Mouse (Mus musculus) midbrain, embryonic 15.5 days (tissue): ENCODE data around the gene Aldh4a1. TPM values are rescaled to one million over a fixed set of nuclear protein-coding genes. Genes with fewer than 3 reads are reported as not detected.

Source experiments
- ATAC-seq: fragments of 200-750 bp; cut with Nextera tagmentation; replicated peaks from 2 replicates; pipeline ENCODE4 v1.8.0; 2017; ENCODE audit warnings: moderate TSS enrichment
- H3K27ac ChIP-seq: fragments of 300-500 bp; sonication (generic); 2 replicates; pipeline ENCODE4 v1.5.1; 2015; ENCODE audit warnings: mild to moderate bottlenecking, inconsistent platforms
- H3K27me3 ChIP-seq: fragments of 300-500 bp; sonication (generic); replicated peaks from 2 replicates; pipeline ENCODE4 v1.6.1; 2015; ENCODE audit warnings: inconsistent platforms
- H3K36me3 ChIP-seq: fragments of 300-500 bp; sonication (generic); replicated peaks from 2 replicates; pipeline ENCODE4 v1.6.1; 2015; ENCODE audit warnings: inconsistent platforms
- H3K4me1 ChIP-seq: fragments of 300-500 bp; sonication (generic); 2 replicates; pipeline ENCODE4 v1.6.1; 2015; ENCODE audit warnings: inconsistent platforms
- H3K4me2 ChIP-seq: fragments of 300-500 bp; sonication (generic); 2 replicates; pipeline ENCODE4 v1.6.1; 2015; ENCODE audit warnings: inconsistent platforms, mild to moderate bottlenecking, moderate library complexity
- H3K4me3 ChIP-seq: fragments of 300-500 bp; sonication (generic); 2 replicates; pipeline ENCODE4 v1.5.1; 2015; ENCODE audit warnings: mild to moderate bottlenecking, inconsistent platforms
- H3K9ac ChIP-seq: fragments of 300-500 bp; sonication (generic); 2 replicates; pipeline ENCODE4 v1.6.1; 2015; ENCODE audit warnings: mild to moderate bottlenecking, inconsistent platforms
- H3K9me3 ChIP-seq: fragments of 300-500 bp; sonication (generic); 2 replicates; pipeline ENCODE4 v1.6.1; 2016; ENCODE audit warnings: inconsistent platforms
- WGBS: fragments of 180-500 bp; shearing (Covaris S2); methylation state at CpG from one replicate; pipeline ENCODE4 v1.1.7; 2015; ENCODE audit warnings: mixed read lengths; 5-methylcytosine and 5-hydroxymethylcytosine counted together
- polyA plus RNA-seq: library from polyadenylated mRNA; unstranded; fragments of >200 nt; fragmentation: Nextera tagmentation; extraction: Ambion mirVana; gene quantifications from 2 replicates; pipeline ENCODE4 v1.2.1, GENCODE M21; 2015

Gene Aldh4a1
- polyA plus RNA-seq, 1 experiment from 2014 or later, result 27.1 TPM

DNA sequence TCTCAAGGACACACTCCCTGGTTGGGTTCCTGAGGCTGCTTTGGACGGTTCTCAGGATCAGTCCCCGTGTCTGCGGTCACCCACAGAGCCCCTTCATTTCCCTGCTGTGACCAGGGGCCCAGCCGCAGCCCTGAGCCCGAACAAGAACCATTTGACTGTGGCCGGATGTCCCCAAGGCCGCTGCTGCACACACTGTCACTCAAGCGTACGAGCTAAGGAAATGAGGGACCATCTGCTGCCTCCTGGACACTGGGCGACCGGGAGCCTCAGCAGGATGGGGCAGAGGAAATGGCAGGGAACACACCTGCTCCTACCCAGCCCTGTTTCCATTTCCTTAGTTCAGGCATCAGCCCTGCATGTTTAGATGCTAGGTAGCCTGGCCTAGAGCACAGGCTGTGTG lies 28.2 kb downstream of the Aldh4a1 start:
- Histone ChIP-seq H3K4me3 (no peak overlapping the region), H3K4me1 (no peaks in the 10 kb centered on the region), H3K27me3 (no peaks in the 10 kb centered on the region), H3K9ac (no peak overlapping the region), H3K4me2 (no peak overlapping the region), H3K27ac (no peak overlapping the region), H3K9me3 (no peaks in the 10 kb centered on the region), H3K36me3 (peaks cover 3% of the 10 kb centered on the region; the same call in 1 of the 2 replicates)
- ATAC-seq, result no peak
- WGBS, result 51% methylated on average over 11 of the region's 11 CpGs

DNA sequence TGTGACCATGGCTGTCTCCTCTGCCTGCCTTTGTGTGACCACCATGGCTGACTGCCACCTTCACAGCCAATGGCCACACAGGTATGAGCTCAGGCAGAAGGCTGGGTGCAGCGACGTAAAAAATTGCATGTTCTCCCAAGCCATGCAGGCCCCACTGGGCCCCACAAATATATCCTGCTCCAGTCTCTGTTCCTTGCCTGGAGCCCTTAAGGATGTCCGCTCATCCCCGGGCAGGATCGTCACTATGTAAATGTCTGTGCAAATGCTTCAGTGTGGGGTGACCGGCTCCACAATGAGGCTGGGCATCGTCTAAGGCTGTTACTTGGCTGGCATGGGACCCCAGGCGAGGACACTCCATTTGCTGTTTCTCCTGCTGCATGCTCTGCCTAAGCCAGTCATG lies 30.6 kb downstream of the Aldh4a1 start, which contains the start of gene Tas1r2:
TSS of gene Tas1r2 (plus strand) at position 301 of the 400 bp plus-strand sequence.
- Histone ChIP-seq H3K36me3 (no peaks in the 10 kb centered on the region; the same call in 1 of the 2 replicates), H3K4me2 (no peak within 1 kb of the TSS), H3K4me3 (no peak within 1 kb of the TSS), H3K27ac (no peak within 1 kb of the TSS), H3K27me3 (no peaks in the 10 kb centered on the region), H3K9me3 (no peaks in the 10 kb centered on the region), H3K4me1 (no peaks in the 10 kb centered on the region), H3K9ac (no peak within 1 kb of the TSS)
- ATAC-seq, result no peak
- WGBS, result 83% methylated on average over 8 of the region's 8 CpGs

DNA sequence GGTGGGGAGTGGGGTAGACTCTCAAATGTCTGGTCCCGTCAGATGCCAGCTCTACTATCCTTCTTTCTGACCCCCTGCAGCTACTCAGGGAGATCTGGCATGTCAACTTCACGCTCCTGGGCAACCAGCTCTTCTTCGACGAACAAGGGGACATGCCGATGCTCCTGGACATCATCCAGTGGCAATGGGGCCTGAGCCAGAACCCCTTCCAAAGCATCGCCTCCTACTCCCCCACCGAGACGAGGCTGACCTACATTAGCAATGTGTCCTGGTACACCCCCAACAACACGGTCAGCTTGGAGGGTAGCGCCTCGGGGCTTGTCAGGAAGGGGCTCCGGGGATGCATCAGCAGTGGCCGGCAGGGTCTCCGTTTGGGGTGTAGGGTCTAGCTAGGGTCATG lies 39.2 kb downstream of the Aldh4a1 start:
- H3K9me3 ChIP-seq, result no peaks in the 10 kb centered on the region
- no peaks in the 10 kb centered on the region for H3K4me1 ChIP-seq
- no peak overlapping the region for H3K9ac ChIP-seq
- 85% methylated on average over 14 of the region's 14 CpGs for WGBS
- no peak overlapping the region for H3K27ac ChIP-seq
- no peaks in the 10 kb centered on the region for H3K36me3 ChIP-seq
- no peak overlapping the region for H3K4me2 ChIP-seq
- H3K27me3 ChIP-seq, result no peaks in the 10 kb centered on the region; the same call in 1 of the 2 replicates
- no peak overlapping the region for H3K4me3 ChIP-seq
- no peak for ATAC-seq

DNA sequence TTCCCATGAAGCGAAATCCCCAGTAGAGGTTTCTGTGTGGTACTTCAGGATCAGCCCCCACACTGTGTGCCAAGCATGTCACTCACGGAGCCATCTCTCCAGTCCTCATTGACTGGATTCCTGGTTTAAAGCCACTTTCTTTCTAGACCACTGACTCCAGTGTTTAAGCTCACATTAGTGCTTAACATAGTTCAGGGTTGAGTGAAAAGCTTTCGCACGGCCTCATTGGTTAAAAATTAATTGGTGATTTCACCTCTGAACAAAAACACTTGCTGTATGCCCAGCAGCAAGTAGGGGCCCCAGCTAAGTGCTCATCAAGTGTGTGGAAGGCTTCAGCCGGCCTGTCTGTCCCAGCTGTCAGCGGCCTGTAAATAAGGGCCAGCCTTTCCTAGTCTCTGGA lies 45.0 kb downstream of the Aldh4a1 start:
- 57% methylated on average over 6 of the region's 6 CpGs for WGBS
- Histone ChIP-seq H3K36me3 (no peaks in the 10 kb centered on the region), H3K4me3 (no peak overlapping the region)

DNA sequence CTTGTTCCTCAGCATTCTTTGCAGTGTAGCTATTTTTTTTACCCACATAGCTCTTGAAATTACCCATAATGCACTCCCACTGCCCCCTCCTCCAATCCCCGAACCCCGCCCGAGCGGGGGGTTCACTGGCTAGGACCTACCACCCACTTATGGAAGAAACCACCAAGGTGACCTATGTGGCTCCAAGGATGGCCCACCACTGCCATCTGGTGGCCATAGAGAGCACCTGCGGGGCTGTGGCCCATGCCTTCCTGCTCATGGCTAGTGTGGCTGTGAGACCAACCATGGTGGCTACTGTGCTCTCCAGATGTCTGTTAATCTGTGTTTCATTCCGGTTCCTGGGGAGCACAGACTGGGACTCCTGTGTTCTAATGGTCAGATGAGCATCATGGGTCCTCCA lies 47.2 kb downstream of the Aldh4a1 start:
- Histone ChIP-seq H3K36me3 (no peaks in the 10 kb centered on the region), H3K27ac (no peak overlapping the region), H3K4me3 (no peak overlapping the region), H3K27me3 (no peaks in the 10 kb centered on the region), H3K9me3 (no peaks in the 10 kb centered on the region), H3K4me2 (no peak overlapping the region), H3K9ac (no peak overlapping the region), H3K4me1 (no peaks in the 10 kb centered on the region)
- ATAC-seq, result no peak
- WGBS, result 14% methylated on average over 6 of the region's 6 CpGs

More for the DNA sequence above, 45.0 kb downstream of the Aldh4a1 start:
- Histone ChIP-seq H3K4me2 (no peak overlapping the region), H3K9me3 (no peaks in the 10 kb centered on the region), H3K27me3 (no peaks in the 10 kb centered on the region; the same call in 1 of the 2 replicates), H3K9ac (no peak overlapping the region), H3K27ac (no peak overlapping the region), H3K4me1 (no peaks in the 10 kb centered on the region)
- no peak for ATAC-seq

DNA sequence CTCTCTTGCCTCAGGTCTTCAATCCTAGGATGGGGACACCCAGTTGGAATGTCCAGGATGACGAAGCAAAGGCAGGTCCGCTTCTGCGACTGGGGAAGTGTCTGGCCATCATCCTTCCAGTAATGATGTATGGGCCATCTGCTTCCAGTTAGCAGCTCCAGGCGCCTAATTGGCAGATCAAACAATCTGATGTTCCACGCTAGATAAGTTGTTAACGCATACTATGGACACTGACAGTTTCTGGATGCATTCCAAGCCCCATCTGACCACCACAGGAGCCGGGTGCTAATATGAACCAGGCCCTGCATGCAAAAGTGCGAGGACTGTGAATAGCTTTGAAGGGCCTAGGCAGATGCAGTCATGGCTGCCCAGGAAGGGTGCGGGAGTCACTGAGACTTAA lies 53.0 kb downstream of the Aldh4a1 start:
- no peak for ATAC-seq
- no peak overlapping the region for H3K4me2 ChIP-seq

DNA sequence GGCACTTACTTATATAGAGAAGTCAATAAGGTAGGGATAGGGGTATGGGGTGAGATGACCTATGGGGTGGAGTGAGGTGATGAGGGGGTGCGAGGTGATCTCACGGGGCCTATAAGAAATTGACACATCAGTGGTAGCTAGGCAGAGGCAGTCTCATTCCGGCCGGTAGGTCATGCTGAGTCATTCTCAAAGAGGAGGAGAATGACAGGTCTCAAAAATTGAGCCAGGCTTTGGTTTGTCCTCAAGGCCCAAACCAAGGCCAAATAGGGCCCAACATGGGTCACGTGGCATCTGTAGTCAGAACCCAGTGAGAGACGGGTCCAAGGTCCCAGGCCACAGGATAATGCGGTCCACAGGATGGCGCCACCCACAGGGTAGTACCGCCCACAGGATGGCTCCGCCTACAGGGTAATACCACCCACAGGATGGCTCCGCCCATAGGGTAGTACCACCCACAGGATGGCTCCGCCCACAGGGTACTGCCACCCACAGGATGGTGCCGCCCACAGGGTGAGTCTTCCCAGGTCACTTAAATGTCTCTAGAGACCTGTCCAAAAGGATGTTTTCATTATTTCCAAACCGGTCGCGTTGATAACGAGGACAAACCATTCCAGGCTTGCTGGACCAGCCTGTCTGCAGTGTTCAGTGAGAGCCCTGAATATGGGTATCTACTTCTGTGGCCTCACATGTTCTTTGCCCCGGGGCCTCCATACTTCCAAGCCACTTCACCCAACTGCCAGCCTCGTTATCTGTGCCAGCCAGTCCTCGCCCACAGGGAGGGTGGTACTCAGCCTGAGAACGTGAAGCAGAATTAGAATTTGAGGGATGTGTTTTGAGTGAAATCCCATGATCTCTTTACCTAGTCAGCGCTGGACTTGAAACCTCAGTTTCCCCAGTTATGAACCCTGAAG lies 61.3 kb downstream of the Aldh4a1 start:
- no peaks in the 10 kb centered on the region for H3K9me3 ChIP-seq
- no peaks in the 10 kb centered on the region for H3K36me3 ChIP-seq
- H3K4me1 ChIP-seq, result no peaks in the 10 kb centered on the region
- H3K27me3 ChIP-seq, result no peaks in the 10 kb centered on the region
- H3K27ac ChIP-seq, result no peak overlapping the region
- 73% methylated on average over 22 of the region's 22 CpGs for WGBS
- H3K4me3 ChIP-seq, result no peak overlapping the region
- ATAC-seq, result no peak
- H3K4me2 ChIP-seq, result no peak overlapping the region
- no peak overlapping the region for H3K9ac ChIP-seq

More for the DNA sequence above, 53.0 kb downstream of the Aldh4a1 start:
- 56% methylated on average over 9 of the region's 9 CpGs for WGBS
- Histone ChIP-seq H3K9me3 (no peaks in the 10 kb centered on the region), H3K9ac (no peak overlapping the region), H3K4me1 (no peaks in the 10 kb centered on the region), H3K36me3 (no peaks in the 10 kb centered on the region), H3K4me3 (no peak overlapping the region), H3K27ac (no peak overlapping the region), H3K27me3 (no peaks in the 10 kb centered on the region)

DNA sequence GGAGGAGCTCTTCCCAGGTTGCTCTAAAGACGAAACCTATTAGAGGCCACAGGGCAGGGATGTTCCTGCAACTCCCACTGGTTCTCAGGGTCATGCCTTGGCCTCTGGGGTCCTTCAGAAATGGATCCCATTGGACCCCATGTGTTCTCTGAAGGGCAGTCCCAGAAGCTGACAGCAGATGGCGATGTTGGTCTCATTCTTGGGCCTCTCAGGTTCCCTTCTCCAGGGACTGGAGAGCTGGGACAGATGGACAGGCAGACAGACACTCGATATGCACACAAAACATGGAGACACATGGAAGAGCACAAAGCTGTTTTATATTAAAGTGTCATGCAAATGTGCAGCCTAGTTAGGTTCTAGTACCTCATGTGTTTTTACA lies 62.0 kb downstream of the Aldh4a1 start:
- Histone ChIP-seq H3K27ac (no peak overlapping the region), H3K36me3 (no peaks in the 10 kb centered on the region), H3K4me1 (0 out of 2 replicates have a peak, but pooled peaks cover 3% of the 10 kb centered on the region), H3K4me2 (no peak overlapping the region), H3K27me3 (no peaks in the 10 kb centered on the region), H3K9ac (no peak overlapping the region), H3K4me3 (no peak overlapping the region), H3K9me3 (no peaks in the 10 kb centered on the region)
- ATAC-seq, result no peak
- WGBS, result 8% methylated on average over 3 of the region's 3 CpGs

DNA sequence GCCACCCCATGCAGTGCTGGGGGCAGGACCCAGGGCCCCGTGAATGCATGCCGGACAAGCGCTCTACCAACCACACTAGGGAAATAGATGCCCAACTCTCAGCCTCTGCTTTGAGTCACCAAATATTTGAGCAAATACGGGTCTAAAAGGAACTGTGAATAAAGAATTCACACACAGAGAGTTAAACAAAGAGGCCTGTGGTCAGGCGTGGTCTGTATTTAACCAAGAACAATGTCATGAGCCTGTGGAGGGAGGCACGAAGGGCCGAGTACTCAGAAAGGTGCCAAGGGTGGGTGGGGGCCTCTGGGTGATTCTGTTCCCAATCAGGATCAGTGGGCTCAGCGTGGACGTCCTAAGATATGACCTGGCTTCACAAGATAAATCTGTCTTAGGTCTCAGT lies 65.4 kb downstream of the Aldh4a1 start:
- Histone ChIP-seq H3K27ac (no peak overlapping the region), H3K4me2 (no peak overlapping the region), H3K4me1 (0 out of 2 replicates have a peak, but pooled peaks cover 7% of the 10 kb centered on the region), H3K36me3 (no peaks in the 10 kb centered on the region), H3K27me3 (0 out of 2 replicates have a peak, but pooled peaks cover 2% of the 10 kb centered on the region), H3K9ac (no peak overlapping the region), H3K4me3 (no peak overlapping the region), H3K9me3 (no peaks in the 10 kb centered on the region)
- WGBS, result 52% methylated on average over 9 of the region's 9 CpGs
- no peak for ATAC-seq

DNA sequence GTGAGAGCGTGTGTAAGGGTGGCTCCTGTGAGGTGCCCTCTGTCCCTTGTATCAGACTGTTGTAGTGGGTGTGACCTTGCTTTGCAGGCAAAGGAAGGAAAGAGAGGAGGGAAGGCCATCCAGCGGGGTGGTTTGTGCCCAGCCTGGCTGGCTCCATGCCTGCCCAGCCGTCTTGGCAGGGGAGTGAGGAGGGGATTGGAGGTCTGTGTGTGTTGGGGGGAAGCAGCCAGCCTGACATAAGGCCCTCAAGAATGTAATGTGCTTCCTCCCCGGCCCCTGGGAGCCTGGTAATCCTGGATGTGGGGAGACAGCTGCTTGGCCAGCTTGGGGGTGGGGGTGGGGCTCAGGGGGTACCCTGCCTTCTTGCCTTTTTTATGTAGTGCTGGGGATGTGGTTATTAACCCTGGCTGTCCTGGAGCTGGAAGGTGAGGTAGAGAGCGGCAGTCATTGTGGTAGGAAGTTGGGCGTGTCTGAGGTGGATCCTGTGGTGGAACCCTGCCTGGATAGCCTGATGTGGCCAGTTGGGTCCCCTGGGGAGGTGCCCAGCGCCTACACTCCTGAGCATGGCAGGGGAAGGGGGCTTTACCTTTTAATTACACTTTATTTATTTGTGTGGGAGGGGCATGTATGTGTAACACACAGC lies 67.1 kb downstream of the Aldh4a1 start:
- 0 out of 2 replicates have a peak, but pooled peaks cover 7% of the 10 kb centered on the region for H3K4me1 ChIP-seq
- H3K27ac ChIP-seq, result no peak overlapping the region
- no peak overlapping the region for H3K4me2 ChIP-seq
- H3K36me3 ChIP-seq, result no peaks in the 10 kb centered on the region
- ATAC-seq, result no peak
- peaks cover 5% of the 10 kb centered on the region; the same call in 1 of the 2 replicates for H3K27me3 ChIP-seq
- no peaks in the 10 kb centered on the region for H3K9me3 ChIP-seq
- H3K4me3 ChIP-seq, result no peak overlapping the region
- WGBS, result 37% methylated on average over 7 of the region's 7 CpGs
- H3K9ac ChIP-seq, result no peak overlapping the region

DNA sequence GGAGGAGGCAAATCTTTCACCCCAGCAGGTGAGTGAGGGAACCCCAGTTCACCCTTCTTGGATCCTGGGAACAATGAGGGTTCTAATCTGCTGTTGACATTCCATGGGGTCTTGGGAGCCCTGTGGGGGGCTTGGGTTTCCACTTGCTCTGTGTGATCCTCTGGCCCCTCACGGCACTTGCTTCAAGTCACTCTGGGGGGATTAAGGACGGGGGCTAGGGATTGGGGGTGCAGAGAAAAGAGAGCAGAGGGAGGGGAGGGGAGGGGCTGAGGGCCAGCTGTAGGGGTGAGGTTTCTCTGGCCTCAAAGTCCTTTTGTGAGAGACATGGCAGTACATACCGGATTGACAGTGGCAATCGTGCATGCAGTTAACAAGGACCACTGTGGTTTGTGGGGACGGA lies 70.6 kb downstream of the Aldh4a1 start:
- no peak overlapping the region for H3K4me3 ChIP-seq
- WGBS, result 9% methylated on average over 5 of the region's 5 CpGs

DNA sequence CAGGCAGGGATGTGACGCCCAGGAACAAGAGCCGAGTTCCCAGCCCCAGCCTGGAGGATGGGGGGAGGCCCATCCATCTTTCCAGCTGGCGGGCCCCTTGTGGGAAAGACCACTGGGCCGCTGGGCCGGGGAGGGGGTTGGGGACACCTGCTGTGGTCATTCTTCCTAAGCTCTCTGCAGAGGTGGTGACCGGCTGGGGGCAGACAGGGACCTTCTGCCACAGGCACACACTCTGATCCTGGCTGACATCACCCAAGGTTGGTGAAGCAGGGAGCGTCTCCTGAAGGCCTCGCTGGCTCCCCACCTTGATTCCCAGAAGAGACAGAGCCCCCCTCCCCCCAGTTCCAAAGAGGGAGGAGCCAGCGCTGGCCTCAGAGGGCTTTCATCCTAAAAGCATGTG lies 75.1 kb downstream of the Aldh4a1 start:
- Histone ChIP-seq H3K27me3 (peaks cover 5% of the 10 kb centered on the region; the same call in 1 of the 2 replicates), H3K4me2 (no peak overlapping the region), H3K36me3 (no peaks in the 10 kb centered on the region), H3K27ac (no peak overlapping the region), H3K4me3 (no peak overlapping the region), H3K9me3 (no peaks in the 10 kb centered on the region), H3K4me1 (0 out of 2 replicates have a peak, but pooled peaks cover 4% of the 10 kb centered on the region), H3K9ac (no peak overlapping the region)
- ATAC-seq, result no peak
- 8% methylated on average over 9 of the region's 9 CpGs for WGBS

More for the DNA sequence above, 70.6 kb downstream of the Aldh4a1 start:
- Histone ChIP-seq H3K27me3 (peaks cover 5% of the 10 kb centered on the region; the same call in 1 of the 2 replicates), H3K36me3 (no peaks in the 10 kb centered on the region), H3K4me1 (0 out of 2 replicates have a peak, but pooled peaks cover 11% of the 10 kb centered on the region), H3K9ac (no peak overlapping the region), H3K4me2 (no peak overlapping the region), H3K27ac (no peak overlapping the region), H3K9me3 (no peaks in the 10 kb centered on the region)
- ATAC-seq, result no peak
